Mouse (Mus musculus) embryonic facial prominence, embryonic 15.5 days (tissue): Measurements from ENCODE around the gene Zdhhc3. TPM values are rescaled to one million over a fixed set of nuclear protein-coding genes. Genes with fewer than 3 reads are reported as not detected.

ENCODE experiments used
- ATAC-seq: fragments of 200-750 bp; cut with Nextera tagmentation; 2 replicates; pipeline ENCODE4 v1.8.0; 2017; ENCODE audit warnings: low read depth, moderate TSS enrichment; ENCODE audit not compliant: insufficient number of reproducible peaks, low FRiP score, low TSS enrichment
- H3K27ac ChIP-seq: fragments of 300-500 bp; sonication (generic); replicated peaks from 2 replicates; pipeline ENCODE4 v1.5.1; 2015; ENCODE audit warnings: mild to moderate bottlenecking, inconsistent platforms
- H3K27me3 ChIP-seq: fragments of 300-500 bp; sonication (generic); 2 replicates; pipeline ENCODE4 v1.6.1; 2015; ENCODE audit warnings: inconsistent platforms
- H3K36me3 ChIP-seq: fragments of 300-500 bp; sonication (generic); 2 replicates; pipeline ENCODE4 v1.6.1; 2015; ENCODE audit warnings: mild to moderate bottlenecking, inconsistent platforms
- H3K4me1 ChIP-seq: fragments of 300-500 bp; sonication (generic); 2 replicates; pipeline ENCODE4 v1.6.1; 2015; ENCODE audit warnings: inconsistent platforms
- H3K4me2 ChIP-seq: fragments of 300-500 bp; sonication (generic); replicated peaks from 2 replicates; pipeline ENCODE4 v1.6.1; 2015; ENCODE audit warnings: mild to moderate bottlenecking, inconsistent platforms
- H3K4me3 ChIP-seq: fragments of 300-500 bp; sonication (generic); replicated peaks from 2 replicates; pipeline ENCODE4 v1.5.1; 2015; ENCODE audit warnings: mild to moderate bottlenecking, inconsistent platforms
- H3K9ac ChIP-seq: fragments of 300-500 bp; sonication (generic); 2 replicates; pipeline ENCODE4 v1.6.1; 2015; ENCODE audit warnings: inconsistent platforms
- H3K9me3 ChIP-seq: fragments of 300-500 bp; sonication (generic); replicated peaks from 2 replicates; pipeline ENCODE4 v1.6.1; 2016; ENCODE audit warnings: inconsistent platforms
- WGBS: fragments of 180-500 bp; shearing (Covaris S2); methylation state at CpG from one replicate; pipeline ENCODE4 v1.1.7; 2015; 5-methylcytosine and 5-hydroxymethylcytosine counted together
- polyA plus RNA-seq: library from polyadenylated mRNA; unstranded; fragments of >200 nt; fragmentation: Nextera tagmentation; extraction: Ambion mirVana; gene quantifications from 2 replicates; pipeline ENCODE4 v1.2.1, GENCODE M21; 2015

The Zdhhc3 gene
- polyA plus RNA-seq: 74.8 and 78.9 TPM in 2 replicates

DNA sequence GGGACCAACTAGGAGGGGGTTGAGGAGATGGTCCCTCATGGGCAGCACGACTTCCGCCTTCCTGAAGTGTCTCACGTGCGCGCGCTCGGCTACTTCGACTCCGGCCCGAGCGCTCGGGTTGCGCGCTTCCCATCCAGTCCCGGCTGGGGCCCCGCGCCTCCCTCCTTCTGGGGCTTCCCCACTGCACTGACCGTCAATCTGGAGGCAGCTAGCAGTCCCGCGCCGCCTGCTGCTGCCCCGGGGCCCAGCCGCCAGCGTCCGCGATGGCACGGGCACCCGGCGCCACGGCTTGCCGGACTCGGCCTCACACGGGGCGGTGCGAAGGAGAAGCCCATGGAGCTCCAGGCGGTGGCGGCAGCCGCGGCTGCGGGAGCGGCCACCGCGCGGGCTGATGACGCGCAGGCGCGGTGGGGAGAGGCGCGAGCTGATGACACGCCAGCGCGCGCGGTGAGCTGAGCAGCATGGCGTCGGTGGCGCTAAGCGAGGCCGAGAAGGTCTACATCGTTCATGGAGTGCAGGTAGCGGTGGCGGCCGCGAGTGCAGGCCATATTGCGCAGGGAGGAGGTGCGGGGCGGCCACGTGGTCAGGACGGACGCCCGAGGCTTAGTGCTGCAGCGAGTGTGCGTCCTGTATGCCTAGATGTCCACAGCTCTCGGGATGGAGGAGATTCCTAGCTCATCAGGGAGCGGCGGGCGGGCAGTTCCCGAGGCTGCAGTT, at the start of gene Zdhhc3, which contains the start of gene Exosc7:
Zdhhc3 (minus strand) TSS at position 401 of the 717 bp plus-strand sequence.
Exosc7 (plus strand) TSS at position 411 of the 717 bp plus-strand sequence.
- H3K36me3 ChIP-seq: peaks cover 15% of the 10 kb centered on the region; the same call in 1 of the 2 replicates
- peaks cover 21% of the 10 kb centered on the region for H3K4me1 ChIP-seq
- no peaks in the 10 kb centered on the region for H3K9me3 ChIP-seq
- H3K9ac ChIP-seq: peak within 1 kb of the TSS; percentile 95
- peak within 1 kb of the TSS; percentile 80 for H3K4me2 ChIP-seq
- ATAC-seq: peak; percentile 93
- peak within 1 kb of the TSS; percentile 95 for H3K4me3 ChIP-seq
- H3K27ac ChIP-seq: peak within 1 kb of the TSS; percentile 96
- H3K27me3 ChIP-seq: no peaks in the 10 kb centered on the region
- WGBS: under 1% methylated on average over 79 of the region's 79 CpGs

DNA sequence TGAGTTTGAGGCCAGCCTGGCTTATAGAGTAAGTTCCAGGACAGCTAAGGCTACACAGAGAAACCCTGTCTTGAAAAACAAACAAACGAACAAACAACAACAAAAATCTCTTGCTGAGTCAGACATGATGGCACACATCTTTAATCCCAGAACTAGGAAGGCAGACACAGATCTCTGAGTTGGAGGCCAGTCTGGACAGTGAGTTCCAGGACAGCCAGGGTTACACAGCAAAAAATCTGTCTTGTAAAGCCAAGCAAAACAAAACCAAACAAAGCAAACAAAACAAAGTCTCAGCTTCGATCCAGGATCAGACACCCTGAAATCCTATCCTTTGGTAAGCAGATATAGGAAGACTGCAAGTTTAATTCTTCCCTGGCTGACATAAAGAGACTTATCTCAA, 48.8 kb upstream of the Zdhhc3 start:
- no peak overlapping the region for H3K27ac ChIP-seq
- 53% methylated on average over 2 of the region's 2 CpGs for WGBS

GRCm38 (mm10) chr9:123159330-123159729, 46.3 kb upstream of the Zdhhc3 start:
- 60% methylated on average over 7 of the region's 7 CpGs for WGBS
- no peaks in the 10 kb centered on the region; the same call in 1 of the 2 replicates for H3K4me1 ChIP-seq
- H3K9me3 ChIP-seq: no peaks in the 10 kb centered on the region
- no peak for ATAC-seq
- H3K27me3 ChIP-seq: no peaks in the 10 kb centered on the region
- no peak overlapping the region for H3K4me3 ChIP-seq
- H3K4me2 ChIP-seq: no peak overlapping the region
- no peaks in the 10 kb centered on the region for H3K36me3 ChIP-seq
- H3K27ac ChIP-seq: no peak overlapping the region
- no peak overlapping the region for H3K9ac ChIP-seq

More for the DNA sequence above, 48.8 kb upstream of the Zdhhc3 start:
- no peaks in the 10 kb centered on the region for H3K36me3 ChIP-seq
- H3K9me3 ChIP-seq: no peaks in the 10 kb centered on the region
- H3K27me3 ChIP-seq: no peaks in the 10 kb centered on the region
- no peak overlapping the region for H3K4me2 ChIP-seq
- H3K4me1 ChIP-seq: no peaks in the 10 kb centered on the region; the same call in 1 of the 2 replicates
- H3K4me3 ChIP-seq: no peak overlapping the region
- ATAC-seq: no peak
- no peak overlapping the region for H3K9ac ChIP-seq

DNA sequence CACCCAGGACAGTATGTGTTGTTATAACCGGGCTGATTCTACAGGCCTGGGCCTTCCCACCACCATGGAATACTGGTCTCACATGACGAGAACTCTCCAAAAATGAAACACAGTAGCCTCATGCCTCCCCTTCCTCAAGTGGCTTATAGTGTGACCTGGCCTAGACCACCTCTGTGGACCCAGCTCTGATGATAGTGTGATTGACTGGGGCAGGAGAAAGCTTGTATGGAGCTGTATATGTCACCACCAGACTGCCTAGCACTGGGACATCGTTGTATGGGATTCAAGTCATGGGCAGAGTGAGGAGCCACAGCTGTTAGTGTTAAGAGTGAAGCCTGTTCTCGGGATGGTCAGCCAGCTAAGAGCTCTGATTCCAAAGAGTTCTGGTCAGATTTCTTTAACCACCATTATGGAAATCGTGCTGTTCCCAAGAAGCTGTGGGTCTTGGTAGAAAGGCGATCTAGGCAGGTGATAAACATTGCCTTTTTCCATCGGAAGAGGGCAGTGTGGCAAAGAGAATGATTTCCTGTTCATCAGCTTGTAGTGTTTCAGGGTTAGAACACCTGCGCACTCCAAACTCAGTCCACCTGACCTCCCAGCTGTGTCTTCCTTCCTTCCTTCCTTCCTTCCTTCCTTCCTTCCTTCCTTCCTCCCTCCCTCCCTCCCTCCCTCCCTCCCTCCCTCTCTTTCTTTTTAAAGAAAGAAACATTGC, 45.3 kb upstream of the Zdhhc3 start:
- Histone ChIP-seq H3K4me3 (no peak overlapping the region), H3K4me2 (no peak overlapping the region), H3K9ac (no peak overlapping the region), H3K9me3 (no peaks in the 10 kb centered on the region), H3K27ac (no peak overlapping the region), H3K4me1 (no peaks in the 10 kb centered on the region; the same call in 1 of the 2 replicates), H3K27me3 (no peaks in the 10 kb centered on the region), H3K36me3 (no peaks in the 10 kb centered on the region)
- ATAC-seq: no peak
- 52% methylated on average over 8 of the region's 8 CpGs for WGBS

DNA sequence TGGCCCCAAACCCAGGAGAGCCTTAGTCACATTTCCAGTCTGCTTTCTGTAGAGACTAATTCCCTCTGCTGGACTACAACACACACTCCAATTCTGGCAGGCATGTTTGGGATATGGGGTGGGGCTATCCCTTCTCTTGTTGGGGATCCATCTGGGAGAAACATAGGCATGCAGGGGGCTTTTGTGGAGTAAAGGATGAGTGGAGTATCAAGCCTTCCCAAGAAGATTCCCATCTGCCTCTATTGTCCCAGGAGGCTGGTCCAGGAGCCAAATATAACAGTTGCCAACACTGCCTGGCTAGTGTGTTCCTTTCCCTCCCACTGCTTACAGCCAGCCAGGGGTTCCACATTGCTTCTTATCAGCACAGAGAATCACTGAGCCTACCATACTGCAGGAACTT, 44.7 kb upstream of the Zdhhc3 start:
- no peak overlapping the region for H3K9ac ChIP-seq
- no peaks in the 10 kb centered on the region for H3K27me3 ChIP-seq
- H3K36me3 ChIP-seq: no peaks in the 10 kb centered on the region
- no peak for ATAC-seq
- no peak overlapping the region for H3K4me3 ChIP-seq
- no peak overlapping the region for H3K4me2 ChIP-seq
- H3K27ac ChIP-seq: no peak overlapping the region
- H3K9me3 ChIP-seq: no peaks in the 10 kb centered on the region
- H3K4me1 ChIP-seq: no peaks in the 10 kb centered on the region; the same call in 1 of the 2 replicates

GRCm38 (mm10) chr9:123156910-123157361, 43.9 kb upstream of the Zdhhc3 start:
- no peaks in the 10 kb centered on the region for H3K27me3 ChIP-seq
- peak; percentile 76 for ATAC-seq
- WGBS: 27% methylated on average over 30 of the region's 30 CpGs

DNA sequence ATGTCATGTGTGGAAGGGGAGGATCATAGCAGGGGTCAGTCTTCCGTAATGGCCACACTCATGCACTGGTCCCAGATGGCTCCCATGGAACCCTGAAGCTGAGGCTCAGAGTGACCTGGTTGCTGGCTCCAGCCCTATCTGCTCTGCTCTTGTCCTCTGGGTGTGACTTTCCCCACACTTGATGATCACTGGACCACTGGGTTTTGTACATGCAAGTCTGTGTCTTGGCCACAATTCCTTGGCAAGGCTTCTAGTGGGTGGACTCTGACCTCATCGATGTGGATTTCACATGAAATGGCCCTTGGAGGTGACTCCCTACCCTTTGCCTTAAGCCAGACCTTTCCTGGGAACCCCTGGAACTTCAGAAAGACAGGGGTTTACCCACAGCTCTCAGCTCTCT, 40.1 kb upstream of the Zdhhc3 start:
- Histone ChIP-seq H3K27ac (no peak overlapping the region), H3K27me3 (no peaks in the 10 kb centered on the region), H3K4me3 (no peak overlapping the region), H3K9ac (no peak overlapping the region), H3K9me3 (no peaks in the 10 kb centered on the region), H3K4me2 (no peak overlapping the region), H3K36me3 (no peaks in the 10 kb centered on the region), H3K4me1 (no peaks in the 10 kb centered on the region; the same call in 1 of the 2 replicates)
- WGBS: 83% methylated on average over 2 of the region's 2 CpGs
- no peak for ATAC-seq

More at GRCm38 (mm10) chr9:123156910-123157361, 43.9 kb upstream of the Zdhhc3 start:
- H3K9me3 ChIP-seq: no peaks in the 10 kb centered on the region
- H3K27ac ChIP-seq: no peak overlapping the region
- H3K4me1 ChIP-seq: no peaks in the 10 kb centered on the region; the same call in 1 of the 2 replicates
- H3K36me3 ChIP-seq: no peaks in the 10 kb centered on the region
- H3K4me2 ChIP-seq: peak overlapping the region; percentile 43
- no peak overlapping the region for H3K9ac ChIP-seq
- peak overlapping the region; percentile 27 for H3K4me3 ChIP-seq

- no peaks in the 10 kb centered on the region for H3K9me3 ChIP-seq
- no peak overlapping the region for H3K4me3 ChIP-seq
- H3K27me3 ChIP-seq: no peaks in the 10 kb centered on the region
- H3K27ac ChIP-seq: no peak overlapping the region
- WGBS: 65% methylated on average over 3 of the region's 3 CpGs
- no peak overlapping the region for H3K4me2 ChIP-seq
- no peaks in the 10 kb centered on the region for H3K4me1 ChIP-seq
- ATAC-seq: no peak
- H3K9ac ChIP-seq: no peak overlapping the region
- H3K36me3 ChIP-seq: no peaks in the 10 kb centered on the region
These were observed 39.0 kb upstream of the Zdhhc3 start for GRCm38 (mm10) chr9:123152026-123152425.

- Histone ChIP-seq H3K9me3 (no peaks in the 10 kb centered on the region), H3K4me3 (no peak overlapping the region), H3K4me1 (no peaks in the 10 kb centered on the region), H3K36me3 (no peaks in the 10 kb centered on the region), H3K27me3 (no peaks in the 10 kb centered on the region), H3K9ac (no peak overlapping the region), H3K4me2 (no peak overlapping the region), H3K27ac (no peak overlapping the region)
- WGBS: 57% methylated on average over 1 of the region's 1 CpGs
- no peak for ATAC-seq
These were observed 38.6 kb upstream of the Zdhhc3 start for GRCm38 (mm10) chr9:123151561-123151960.

- H3K36me3 ChIP-seq: peaks cover 1% of the 10 kb centered on the region; the same call in 1 of the 2 replicates
- ATAC-seq: no peak
- WGBS: 60% methylated on average over 5 of the region's 5 CpGs
- no peak within 1 kb of the TSS for H3K4me3 ChIP-seq
- H3K9ac ChIP-seq: no peak within 1 kb of the TSS
- no peaks in the 10 kb centered on the region for H3K4me1 ChIP-seq
- H3K27ac ChIP-seq: 0 out of 2 replicates have a peak within 1 kb of the TSS, but pooled peaks have one; percentile 34
- no peaks in the 10 kb centered on the region for H3K27me3 ChIP-seq
- H3K4me2 ChIP-seq: no peak within 1 kb of the TSS
- no peaks in the 10 kb centered on the region for H3K9me3 ChIP-seq
These were observed 37.4 kb upstream of the Zdhhc3 start, which contains the start of gene Clec3b for GRCm38 (mm10) chr9:123150241-123151020. Gene Clec3b, plus strand, starts transcription at chr9:123150946.

GRCm38 (mm10) chr9:123148430-123148829, 35.4 kb upstream of the Zdhhc3 start:
- ATAC-seq: no peak
- H3K9me3 ChIP-seq: peaks cover 8% of the 10 kb centered on the region; the same call in 1 of the 2 replicates
- no peaks in the 10 kb centered on the region for H3K4me1 ChIP-seq
- no peak overlapping the region for H3K9ac ChIP-seq
- WGBS: 59% methylated on average over 5 of the region's 5 CpGs
- H3K4me2 ChIP-seq: no peak overlapping the region
- H3K4me3 ChIP-seq: no peak overlapping the region
- no peak overlapping the region for H3K27ac ChIP-seq
- H3K36me3 ChIP-seq: peaks cover 11% of the 10 kb centered on the region
- no peaks in the 10 kb centered on the region for H3K27me3 ChIP-seq
